Mouse (Mus musculus): ENCODE results near the gene Cpm. TPM values are rescaled to one million over a fixed set of nuclear protein-coding genes. Genes with fewer than 3 reads are reported as not detected.
A peak's percentile ranks its signal among the peaks of the same experiment; 100 is the strongest.

The Cpm gene
- polyA plus RNA-seq, 1 experiment from 2014 or later, result 55.7 TPM

DNA sequence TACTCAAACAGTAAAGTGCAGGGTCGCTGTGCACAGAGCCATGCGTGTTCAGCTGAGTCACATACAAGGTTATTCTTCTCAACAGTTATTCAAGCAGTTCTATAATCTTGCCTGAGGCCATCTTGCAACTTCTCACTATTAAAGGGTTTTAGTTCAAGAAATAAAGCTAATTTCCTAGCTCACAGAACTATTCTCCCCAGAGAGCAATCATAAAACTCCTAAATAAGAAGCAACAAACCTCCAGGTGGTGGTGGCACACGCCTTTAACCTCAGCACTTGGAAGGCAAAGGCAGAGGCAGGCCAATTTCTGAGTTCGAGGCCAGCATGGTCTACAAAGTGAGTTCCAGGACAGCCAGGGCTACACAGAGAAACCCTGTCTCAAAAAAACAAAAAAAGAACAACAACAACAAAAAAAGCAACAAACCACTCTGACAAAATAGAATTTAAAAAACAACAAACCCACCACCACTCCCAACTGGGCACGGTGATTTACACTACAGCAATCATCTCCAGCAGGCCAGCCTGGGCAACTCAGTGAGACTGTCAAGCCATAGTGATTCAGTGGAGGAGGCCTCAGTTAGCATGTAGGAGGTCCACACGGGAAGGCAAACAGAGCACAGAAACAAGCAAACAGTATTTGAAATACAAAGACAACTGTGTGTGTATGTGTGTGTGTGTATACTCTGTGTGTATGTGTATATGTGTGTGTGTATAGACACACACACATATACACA, 67.7 kb downstream of the Cpm start:
- H3K27ac ChIP-seq (ENCODE audit: low read depth, low read length), result no peak overlapping the region
- no peak overlapping the region for H3K4me2 ChIP-seq
- H3K9me3 ChIP-seq (ENCODE audit: control insufficient read depth, low read length), result no peaks in the 10 kb centered on the region
- WGBS, result 92% methylated on average over 6 of the region's 6 CpGs
- H3K4me1 ChIP-seq (replicated peaks; ENCODE audit: control insufficient read depth, insufficient read depth, low read length), result no peaks in the 10 kb centered on the region
- no peak overlapping the region for H3K4me3 ChIP-seq (ENCODE audit: low read depth, low read length)
- no peak overlapping the region for H3K9ac ChIP-seq (ENCODE audit: low read depth, low read length)
- peaks cover 61% of the 10 kb centered on the region for H3K36me3 ChIP-seq (ENCODE audit: control insufficient read depth, insufficient read depth, low read length)
- DNase-seq (ENCODE audit: low spot score) (no peak), ATAC-seq (replicated peaks; ENCODE audit: low FRiP score) (no peak)
- no peaks in the 10 kb centered on the region for H3K27me3 ChIP-seq (replicated peaks; ENCODE audit: control insufficient read depth, insufficient read depth, low read length)

DNA sequence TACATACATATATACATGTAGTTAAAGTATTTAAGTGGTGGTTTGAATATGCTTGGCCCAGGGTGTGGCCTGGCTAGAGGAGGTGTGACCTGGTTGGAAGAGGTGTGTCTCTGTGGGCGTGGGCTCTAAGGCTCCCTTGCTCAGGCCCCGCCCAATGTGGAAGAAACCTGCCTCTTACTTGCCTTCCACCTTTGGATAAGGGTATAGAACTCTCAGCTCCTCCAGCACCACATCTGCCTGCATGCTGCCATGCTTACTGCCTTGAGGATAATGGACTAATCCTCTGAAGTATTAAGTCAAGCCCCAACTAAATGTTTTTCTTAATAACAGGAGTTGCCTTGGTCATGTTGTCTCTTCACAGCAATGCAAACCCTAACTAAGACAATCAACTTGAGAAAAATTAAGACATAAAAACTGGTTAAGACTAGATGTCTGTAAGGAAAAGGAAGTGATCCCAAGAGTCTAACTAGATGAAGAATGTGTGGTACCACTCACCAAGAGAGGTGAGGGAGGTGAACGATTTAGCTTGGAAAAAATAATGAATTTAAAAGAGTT, 68.3 kb downstream of the Cpm start:
- Histone ChIP-seq H3K9ac (ENCODE audit: low read depth, low read length) (no peak overlapping the region), H3K27ac (ENCODE audit: low read depth, low read length) (no peak overlapping the region), H3K4me1 (replicated peaks; ENCODE audit: control insufficient read depth, insufficient read depth, low read length) (no peaks in the 10 kb centered on the region), H3K9me3 (ENCODE audit: control insufficient read depth, low read length) (no peaks in the 10 kb centered on the region), H3K4me2 (no peak overlapping the region), H3K36me3 (ENCODE audit: control insufficient read depth, insufficient read depth, low read length) (peaks cover 59% of the 10 kb centered on the region), H3K27me3 (replicated peaks; ENCODE audit: control insufficient read depth, insufficient read depth, low read length) (no peaks in the 10 kb centered on the region), H3K4me3 (ENCODE audit: low read depth, low read length) (no peak overlapping the region)
- ATAC-seq (replicated peaks; ENCODE audit: low FRiP score) (peak; percentile 47; the same call in 1 of the 2 replicates), DNase-seq (ENCODE audit: low spot score) (no peak)
- 94% methylated on average over 3 of the region's 3 CpGs for WGBS

DNA sequence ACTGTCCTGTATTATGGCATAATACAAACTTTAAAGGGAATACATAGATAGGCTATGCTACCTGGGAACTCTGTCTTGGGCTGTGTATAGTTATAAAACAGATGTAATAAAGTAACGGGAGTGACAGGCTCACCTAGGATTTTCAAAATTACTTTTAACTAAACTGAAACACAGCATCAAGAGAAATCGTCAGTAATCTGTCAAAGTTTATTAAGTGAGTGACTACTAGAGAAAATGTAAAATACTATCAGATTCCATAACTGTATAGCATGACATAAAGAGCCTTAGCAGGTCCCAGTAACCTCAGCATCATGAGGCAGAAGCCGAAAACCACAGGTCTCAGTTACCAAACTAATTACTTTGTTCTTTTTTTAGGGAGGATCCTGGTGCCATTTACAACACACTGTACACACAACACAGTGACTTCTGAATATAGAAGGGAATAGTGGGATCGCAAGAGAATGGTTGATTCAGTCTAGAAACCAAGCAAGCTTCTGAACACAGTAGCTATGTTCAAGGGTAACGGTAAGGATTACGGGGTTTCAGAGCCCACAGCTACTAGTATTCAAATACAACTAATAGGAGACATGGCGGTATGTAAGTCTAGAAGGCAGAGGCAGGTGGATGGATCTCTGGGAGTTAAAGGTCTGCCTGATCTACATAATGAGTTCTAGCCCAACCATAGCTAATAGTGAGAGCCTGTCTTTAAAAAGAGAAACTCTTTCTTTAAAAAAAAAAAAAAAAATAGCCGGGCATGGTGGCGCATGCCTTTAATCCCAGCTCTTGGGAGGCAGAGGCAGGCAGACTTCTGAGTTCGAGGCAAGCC, 69.2 kb downstream of the Cpm start:
- no peak overlapping the region for H3K4me2 ChIP-seq
- no peaks in the 10 kb centered on the region for H3K4me1 ChIP-seq (replicated peaks; ENCODE audit: control insufficient read depth, insufficient read depth, low read length)
- no peak overlapping the region for H3K9ac ChIP-seq (ENCODE audit: low read depth, low read length)
- H3K4me3 ChIP-seq (ENCODE audit: low read depth, low read length), result no peak overlapping the region
- no peak for DNase-seq (ENCODE audit: low spot score)
- WGBS, result 95% methylated on average over 10 of the region's 10 CpGs
- no peak for ATAC-seq (replicated peaks; ENCODE audit: low FRiP score)
- no peaks in the 10 kb centered on the region for H3K9me3 ChIP-seq (ENCODE audit: control insufficient read depth, low read length)
- H3K27ac ChIP-seq (ENCODE audit: low read depth, low read length), result no peak overlapping the region
- peaks cover 63% of the 10 kb centered on the region for H3K36me3 ChIP-seq (ENCODE audit: control insufficient read depth, insufficient read depth, low read length)
- no peaks in the 10 kb centered on the region for H3K27me3 ChIP-seq (replicated peaks; ENCODE audit: control insufficient read depth, insufficient read depth, low read length)

DNA sequence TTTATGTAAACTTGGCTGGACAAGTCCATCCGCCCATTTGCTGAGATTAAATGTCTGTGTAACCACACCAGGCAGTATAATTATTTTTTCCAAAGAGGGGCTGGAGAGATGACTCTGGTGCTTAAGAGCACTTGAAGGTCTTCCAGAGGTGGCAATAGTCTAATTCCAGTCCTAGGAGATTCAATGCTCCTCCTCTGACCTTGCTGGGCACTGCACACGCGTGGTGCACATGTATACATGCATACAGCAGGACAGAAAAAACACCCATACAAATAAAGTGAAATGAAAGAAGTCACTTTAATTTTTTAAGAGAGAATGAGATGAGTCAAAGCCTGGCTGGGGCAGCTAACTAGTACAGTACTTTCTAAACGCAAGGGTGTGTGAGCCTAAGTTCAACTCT, 70.6 kb downstream of the Cpm start:
- H3K4me1 ChIP-seq (replicated peaks; ENCODE audit: control insufficient read depth, insufficient read depth, low read length), result no peaks in the 10 kb centered on the region
- no peaks in the 10 kb centered on the region for H3K9me3 ChIP-seq (ENCODE audit: control insufficient read depth, low read length)
- DNase-seq (ENCODE audit: low spot score), result no peak
- WGBS, result over 99% methylated on average over 4 of the region's 4 CpGs
- no peaks in the 10 kb centered on the region for H3K27me3 ChIP-seq (replicated peaks; ENCODE audit: control insufficient read depth, insufficient read depth, low read length)
- no peak overlapping the region for H3K4me2 ChIP-seq
- peaks cover 67% of the 10 kb centered on the region for H3K36me3 ChIP-seq (ENCODE audit: control insufficient read depth, insufficient read depth, low read length)
- no peak overlapping the region for H3K27ac ChIP-seq (ENCODE audit: low read depth, low read length)
- H3K9ac ChIP-seq (ENCODE audit: low read depth, low read length), result no peak overlapping the region
- H3K4me3 ChIP-seq (ENCODE audit: low read depth, low read length), result no peak overlapping the region
- no peak for ATAC-seq (replicated peaks; ENCODE audit: low FRiP score)

DNA sequence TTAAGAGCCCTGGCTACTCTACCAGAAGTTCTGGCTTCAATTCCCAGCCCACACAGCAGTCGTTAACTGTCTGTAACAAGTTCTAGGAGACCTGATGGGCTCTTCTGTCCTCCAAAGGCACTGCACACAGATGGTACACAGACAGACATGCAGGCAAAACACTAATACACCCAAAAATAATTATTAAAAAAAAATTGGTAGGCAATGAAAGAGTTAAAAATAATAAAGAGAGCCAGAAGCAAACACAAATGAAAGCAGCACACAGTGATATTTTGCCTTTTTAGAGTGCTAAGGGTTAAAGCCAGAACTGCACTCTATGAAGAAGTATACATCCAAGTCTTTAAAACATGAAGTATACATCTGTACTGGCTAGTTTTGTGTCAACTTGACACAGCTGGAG, 71.2 kb downstream of the Cpm start:
- H3K27ac ChIP-seq (ENCODE audit: low read depth, low read length), result no peak overlapping the region
- H3K36me3 ChIP-seq (ENCODE audit: control insufficient read depth, insufficient read depth, low read length), result peaks cover 69% of the 10 kb centered on the region
- WGBS, result 93% methylated on average over 1 of the region's 1 CpGs
- H3K4me1 ChIP-seq (replicated peaks; ENCODE audit: control insufficient read depth, insufficient read depth, low read length), result no peaks in the 10 kb centered on the region
- H3K9ac ChIP-seq (ENCODE audit: low read depth, low read length), result no peak overlapping the region
- ATAC-seq (replicated peaks; ENCODE audit: low FRiP score) (no peak), DNase-seq (ENCODE audit: low spot score) (no peak)
- H3K4me2 ChIP-seq, result no peak overlapping the region
- H3K9me3 ChIP-seq (ENCODE audit: control insufficient read depth, low read length), result no peaks in the 10 kb centered on the region
- H3K27me3 ChIP-seq (replicated peaks; ENCODE audit: control insufficient read depth, insufficient read depth, low read length), result no peaks in the 10 kb centered on the region
- no peak overlapping the region for H3K4me3 ChIP-seq (ENCODE audit: low read depth, low read length)

DNA sequence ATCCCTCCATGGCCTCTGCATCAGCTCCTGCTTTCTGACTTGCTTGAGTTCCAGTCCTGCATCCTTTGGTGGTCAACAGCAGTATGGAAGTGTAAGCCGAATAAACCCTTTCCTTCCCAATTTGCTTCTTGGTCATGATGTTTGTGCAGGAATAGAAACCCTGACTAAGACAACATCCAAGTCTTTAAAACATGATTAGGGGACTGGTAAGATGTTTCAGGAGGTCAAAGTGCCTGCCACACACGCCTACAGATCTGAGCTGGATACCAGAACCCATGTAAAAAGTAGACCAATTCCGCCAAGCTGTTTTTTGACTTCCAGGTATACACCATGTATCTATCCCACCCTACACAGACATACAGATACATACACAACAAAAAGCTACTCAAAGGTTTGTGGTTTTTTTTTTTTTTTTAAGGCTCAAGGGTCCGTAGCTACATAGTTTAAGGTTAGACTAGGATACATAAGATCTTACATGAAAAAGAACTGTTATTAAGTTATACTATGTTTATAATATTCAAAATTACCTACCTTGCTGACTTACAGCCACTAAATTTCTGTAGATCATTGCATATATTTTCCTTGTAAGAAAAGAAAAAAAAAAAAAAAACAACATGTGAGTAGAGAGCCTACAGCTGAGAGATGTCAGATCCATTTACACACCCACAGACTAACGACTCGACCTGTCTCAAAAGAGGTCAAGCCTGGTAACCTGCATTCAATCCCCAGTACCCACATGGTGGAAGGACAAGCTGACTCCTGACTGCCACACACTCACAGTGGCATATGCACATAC, 71.9 kb downstream of the Cpm start:
- Histone ChIP-seq H3K4me1 (replicated peaks; ENCODE audit: control insufficient read depth, insufficient read depth, low read length) (no peaks in the 10 kb centered on the region), H3K4me3 (ENCODE audit: low read depth, low read length) (no peak overlapping the region), H3K9me3 (ENCODE audit: control insufficient read depth, low read length) (no peaks in the 10 kb centered on the region), H3K27ac (ENCODE audit: low read depth, low read length) (no peak overlapping the region), H3K36me3 (ENCODE audit: control insufficient read depth, insufficient read depth, low read length) (peaks cover 66% of the 10 kb centered on the region), H3K9ac (ENCODE audit: low read depth, low read length) (no peak overlapping the region), H3K4me2 (no peak overlapping the region), H3K27me3 (replicated peaks; ENCODE audit: control insufficient read depth, insufficient read depth, low read length) (no peaks in the 10 kb centered on the region)
- ATAC-seq (replicated peaks; ENCODE audit: low FRiP score) (no peak), DNase-seq (ENCODE audit: low spot score) (no peak)
- WGBS, result 94% methylated on average over 6 of the region's 6 CpGs

DNA sequence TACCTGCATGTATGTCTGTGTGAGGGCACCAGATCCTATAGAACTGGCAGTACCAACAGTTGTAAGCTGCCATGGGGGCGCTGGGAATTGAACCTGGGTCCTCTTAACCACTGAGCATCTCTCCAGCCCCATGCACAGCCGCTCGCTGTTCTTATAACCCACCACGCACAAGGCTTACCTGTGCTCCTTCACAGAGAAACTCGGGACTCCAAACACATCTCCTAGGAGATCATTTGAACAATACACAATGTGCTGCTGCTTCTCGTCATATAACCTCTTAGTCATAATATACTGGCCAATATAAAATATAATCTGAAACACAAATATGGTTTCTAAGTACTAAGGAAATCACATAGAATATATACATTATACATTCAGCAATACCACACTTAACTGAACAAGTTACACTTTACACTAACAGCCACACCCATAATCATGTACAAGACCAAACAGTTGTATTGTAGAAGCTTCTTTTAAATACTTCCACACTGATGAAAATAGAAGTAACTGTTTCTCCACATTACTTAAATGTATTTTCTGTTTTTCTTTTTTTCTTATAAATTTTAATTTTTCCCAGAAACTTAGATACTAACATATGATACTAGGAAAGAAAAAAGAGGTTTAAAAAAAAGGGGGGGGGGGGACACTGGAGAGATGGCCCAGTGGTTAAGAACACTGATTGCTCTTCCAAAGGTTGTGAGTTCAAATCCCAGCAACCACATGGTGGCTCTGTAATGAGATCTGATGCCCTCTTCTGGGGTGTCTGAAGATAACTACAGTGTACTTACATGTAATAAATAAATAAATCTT, 72.9 kb downstream of the Cpm start:
- DNase-seq (ENCODE audit: low spot score) (no peak), ATAC-seq (replicated peaks; ENCODE audit: low FRiP score) (no peak)
- Histone ChIP-seq H3K4me2 (no peak overlapping the region), H3K9me3 (ENCODE audit: control insufficient read depth, low read length) (no peaks in the 10 kb centered on the region), H3K4me1 (replicated peaks; ENCODE audit: control insufficient read depth, insufficient read depth, low read length) (no peaks in the 10 kb centered on the region), H3K36me3 (ENCODE audit: control insufficient read depth, insufficient read depth, low read length) (peaks cover 62% of the 10 kb centered on the region), H3K4me3 (ENCODE audit: low read depth, low read length) (no peak overlapping the region), H3K27me3 (replicated peaks; ENCODE audit: control insufficient read depth, insufficient read depth, low read length) (no peaks in the 10 kb centered on the region), H3K9ac (ENCODE audit: low read depth, low read length) (no peak overlapping the region), H3K27ac (ENCODE audit: low read depth, low read length) (no peak overlapping the region)
- 92% methylated on average over 6 of the region's 6 CpGs for WGBS

DNA sequence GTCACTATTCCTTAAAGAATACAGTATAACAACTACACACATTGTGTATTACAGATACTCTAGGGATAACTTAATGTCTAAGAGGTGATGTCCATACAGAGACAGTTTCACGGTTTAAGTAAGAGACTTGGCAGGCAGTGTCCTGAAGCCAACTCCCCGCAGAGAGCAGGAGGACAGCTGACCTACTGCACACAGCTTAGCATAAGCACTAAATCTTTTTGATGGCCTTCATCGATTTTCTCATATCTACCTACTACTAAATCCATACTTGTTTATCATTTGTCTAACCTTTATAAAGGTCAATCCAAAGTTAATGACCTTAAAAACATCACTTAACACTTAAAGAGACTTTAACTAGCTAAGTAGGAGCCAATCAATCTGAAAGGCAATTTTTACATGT, 74.2 kb downstream of the Cpm start:
- no peak overlapping the region for H3K4me2 ChIP-seq
- no peak overlapping the region for H3K9ac ChIP-seq (ENCODE audit: low read depth, low read length)
- 90% methylated on average over 3 of the region's 3 CpGs for whole genome bisulfite sequencing
- H3K4me1 ChIP-seq (replicated peaks; ENCODE audit: control insufficient read depth, insufficient read depth, low read length), result no peaks in the 10 kb centered on the region
- H3K36me3 ChIP-seq (ENCODE audit: control insufficient read depth, insufficient read depth, low read length), result peaks cover 51% of the 10 kb centered on the region
- H3K27ac ChIP-seq (ENCODE audit: low read depth, low read length), result no peak overlapping the region
- H3K9me3 ChIP-seq (ENCODE audit: control insufficient read depth, low read length), result no peaks in the 10 kb centered on the region
- DNase-seq (ENCODE audit: low spot score) (no peak), ATAC-seq (replicated peaks; ENCODE audit: low FRiP score) (no peak)
- no peaks in the 10 kb centered on the region for H3K27me3 ChIP-seq (replicated peaks; ENCODE audit: control insufficient read depth, insufficient read depth, low read length)
- no peak overlapping the region for H3K4me3 ChIP-seq (ENCODE audit: low read depth, low read length)
